Mouse (Mus musculus) left cerebral cortex, postnatal 4 days (tissue): ENCODE measurements around the gene Itgb1. TPM values are rescaled to one million over a fixed set of nuclear protein-coding genes. Genes with fewer than 3 reads are reported as not detected.

ENCODE experiments used
- DNase-seq: peaks from one replicate; pipeline ENCODE4 v3.0.0-alpha.2; 2022
- intact Hi-C: fragments of 180-260 bp; cut with DNase I; formaldehyde crosslinking; loops from one replicate; pipeline ENCODE4 v1.15.1; 2025
- total RNA-seq, 2 experiments: library from RNA; stranded (reverse); gene quantifications; 2 replicates each; pipeline ENCODE4 v1.2.3; 2021

Itgb1 gene
- total RNA-seq, 2 experiments from 2014 or later: 80.8 to 85.5 TPM

- no peak for DNase-seq
- intact Hi-C loops: no loop called here
These were observed 4.7 kb upstream of the Itgb1 start for GRCm38 (mm10) chr8:128680548-128681325.

GRCm38 (mm10) chr8:128681970-128682369, 3.5 kb upstream of the Itgb1 start:
- DNase-seq: no peak
- intact Hi-C loops: no loop called here

- DNase-seq: peak; percentile 57
- intact Hi-C loops: no loop called here
These were observed 596 bp upstream of the Itgb1 start for GRCm38 (mm10) chr8:128684609-128685506.

- DNase-seq: no peak
- intact Hi-C loops: no loop called here
These were observed 1.1 kb downstream of the Itgb1 start for GRCm38 (mm10) chr8:128686429-128686990.

GRCm38 (mm10) chr8:128688679-128689078, 3.2 kb downstream of the Itgb1 start:
- intact Hi-C loops: no loop called here
- no peak for DNase-seq

- intact Hi-C loops: no loop called here
These were observed 4.6 kb downstream of the Itgb1 start for GRCm38 (mm10) chr8:128690056-128690455.

GRCm38 (mm10) chr8:128696701-128697397, 11.4 kb downstream of the Itgb1 start:
- intact Hi-C loops: no loop called here
- DNase-seq: no peak

More at GRCm38 (mm10) chr8:128690056-128690455, 4.6 kb downstream of the Itgb1 start:
- DNase-seq: no peak

- intact Hi-C loops: no loop called here
- DNase-seq: no peak
These were observed 12.5 kb downstream of the Itgb1 start for GRCm38 (mm10) chr8:128697945-128698344.

GRCm38 (mm10) chr8:128704376-128704775, 18.9 kb downstream of the Itgb1 start:
- DNase-seq: no peak
- intact Hi-C loops: no loop called here

GRCm38 (mm10) chr8:128704836-128705235, 19.4 kb downstream of the Itgb1 start:
- intact Hi-C loops: no loop called here

GRCm38 (mm10) chr8:128709261-128709660, 23.8 kb downstream of the Itgb1 start:
- intact Hi-C loops: no loop called here
- DNase-seq: peak; percentile 80

More at GRCm38 (mm10) chr8:128704836-128705235, 19.4 kb downstream of the Itgb1 start:
- no peak for DNase-seq

GRCm38 (mm10) chr8:128716184-128716583, 30.7 kb downstream of the Itgb1 start:
- no peak for DNase-seq
- intact Hi-C loops: no loop called here

- intact Hi-C loops: no loop called here
- DNase-seq: peak; percentile 11
These were observed 39.4 kb downstream of the Itgb1 start for GRCm38 (mm10) chr8:128724819-128725218.

- intact Hi-C loops: no loop called here
These were observed 41.8 kb downstream of the Itgb1 start for GRCm38 (mm10) chr8:128727213-128727612.

GRCm38 (mm10) chr8:128732254-128732653, 46.8 kb downstream of the Itgb1 start:
- intact Hi-C loops: no loop called here
- peak; percentile 3 for DNase-seq

More at GRCm38 (mm10) chr8:128727213-128727612, 41.8 kb downstream of the Itgb1 start:
- no peak for DNase-seq

GRCm38 (mm10) chr8:128734118-128734517, 48.7 kb downstream of the Itgb1 start:
- intact Hi-C loops: no loop called here
- DNase-seq: no peak

GRCm38 (mm10) chr8:128735692-128736091, 50.2 kb downstream of the Itgb1 start:
- DNase-seq: no peak
- intact Hi-C loops: no loop called here
